8 mouse cellular contexts compared by ENCODE assay signal in genomic region chr12:107980261-107980961, GRCm38 (mm10). TPM values are rescaled to one million over a fixed set of nuclear protein-coding genes. Genes with fewer than 3 reads are reported as not detected.
DNase-seq lines count a peak whose midpoint lies in the region; ATAC-seq and TF ChIP-seq lines count a peak whose summit lies in the region.

No protein-coding gene starts in this region.

- peak overlapping the region; percentile 39 for H3K4me3 ChIP-seq in lung, embryonic 14.5 days (ENCODE audit: low read depth, low read length)
- H3K4me3 ChIP-seq in embryonic facial prominence, embryonic 15.5 days (replicated peaks): peak overlapping the region; percentile 41

- no peaks in the 10 kb centered on the region for H3K9me3 ChIP-seq in lung, embryonic 14.5 days (ENCODE audit: low read depth, low read length)
- H3K9me3 ChIP-seq in embryonic facial prominence, embryonic 15.5 days (replicated peaks): no peaks in the 10 kb centered on the region

- peak; percentile 70 for ATAC-seq in lung, embryonic 14.5 days (ENCODE audit: insufficient read depth)
- peak; percentile 40 for ATAC-seq in embryonic facial prominence, embryonic 15.5 days (ENCODE audit: insufficient number of reproducible peaks, low FRiP score, low TSS enrichment, low read depth)
- ATAC-seq in erythroblast, adult 5-6 weeks (replicated peaks; ENCODE audit: low FRiP score, poor library complexity, severe bottlenecking): no peak

- TF ChIP-seq CTCF in lung, embryonic 14.5 days (IDR thresholded peaks at IDR 0.05; ENCODE audit: low read depth): no peak

- under 1% methylated on average over 50 of the region's 51 CpGs for WGBS in lung, embryonic 14.5 days
- 3% methylated on average over 51 of the region's 51 CpGs for WGBS in embryonic facial prominence, embryonic 15.5 days

- H3K4me2 ChIP-seq in lung, embryonic 14.5 days: peak overlapping the region; percentile 77
- peak overlapping the region; percentile 81 for H3K4me2 ChIP-seq in embryonic facial prominence, embryonic 15.5 days (replicated peaks)

- H3K36me3 ChIP-seq in lung, embryonic 14.5 days (ENCODE audit: insufficient read depth): no peaks in the 10 kb centered on the region
- H3K36me3 ChIP-seq in embryonic facial prominence, embryonic 15.5 days: no peaks in the 10 kb centered on the region

- peak overlapping the region; percentile 57 for H3K9ac ChIP-seq in lung, embryonic 14.5 days
- H3K9ac ChIP-seq in embryonic facial prominence, embryonic 15.5 days: peak overlapping the region; percentile 37

- peaks cover 25% of the 10 kb centered on the region for H3K4me1 ChIP-seq in lung, embryonic 14.5 days (ENCODE audit: insufficient read depth)
- peaks cover 86% of the 10 kb centered on the region for H3K4me1 ChIP-seq in embryonic facial prominence, embryonic 15.5 days

- peak overlapping the region; percentile 48 for H3K27ac ChIP-seq in lung, embryonic 14.5 days (ENCODE audit: low read depth)
- H3K27ac ChIP-seq in embryonic facial prominence, embryonic 15.5 days (replicated peaks): peak overlapping the region; percentile 72

- peaks cover 16% of the 10 kb centered on the region for H3K27me3 ChIP-seq in lung, embryonic 14.5 days (ENCODE audit: insufficient read depth, low read length)
- H3K27me3 ChIP-seq in embryonic facial prominence, embryonic 15.5 days: no peaks in the 10 kb centered on the region

- peak; percentile 69 for DNase-seq in lung, embryonic 14.5 days
- DNase-seq in lung, postnatal 14 days: no peak
- peak; percentile 86 for DNase-seq in kidney, adult 11 months
- DNase-seq in mesoderm, embryonic 11.5 days (ENCODE audit: low read depth, low spot score): peak; percentile 84
- DNase-seq in layer of hippocampus, adult 9-10 months (ENCODE audit: low spot score): no peak
- no peak for DNase-seq in cerebellum, adult 11 months

RNA-seq across cellular contexts. Expression of gene Bcl11b, which starts 23.0 kb away (rescaled TPM):
- 4.0 and 4.4 TPM in 2 replicates for polyA plus RNA-seq in lung, embryonic 14.5 days (2014; fragmentation: Nextera tagmentation; extraction: Ambion mirVana)
- polyA plus RNA-seq in embryonic facial prominence, embryonic 15.5 days (2015; fragmentation: Nextera tagmentation; extraction: Ambion mirVana): 27.0 and 28.8 TPM in 2 replicates
- total RNA-seq in erythroblast, adult 5-6 weeks (2015; ENCODE audit: low replicate concordance): 0.21 TPM in 1 of 2 replicates, not detected in the other
- 0.28 TPM in 1 of 2 replicates, not detected in the other for total RNA-seq in erythroblast, adult 5-6 weeks (2017; ENCODE audit: low replicate concordance)

Comparison
In these comparisons a context has a peak if more than half of its experiments do, and no peak if none do; other contexts are left out.
1. DNase-seq: peak in lung, embryonic 14.5 days (single experiment), kidney, adult 11 months (single experiment) and mesoderm, embryonic 11.5 days (single experiment); none in lung, postnatal 14 days (single experiment), layer of hippocampus, adult 9-10 months (single experiment) and cerebellum, adult 11 months (single experiment).